Mouse (Mus musculus): ENCODE data around the gene Tm7sf3.

DNA sequence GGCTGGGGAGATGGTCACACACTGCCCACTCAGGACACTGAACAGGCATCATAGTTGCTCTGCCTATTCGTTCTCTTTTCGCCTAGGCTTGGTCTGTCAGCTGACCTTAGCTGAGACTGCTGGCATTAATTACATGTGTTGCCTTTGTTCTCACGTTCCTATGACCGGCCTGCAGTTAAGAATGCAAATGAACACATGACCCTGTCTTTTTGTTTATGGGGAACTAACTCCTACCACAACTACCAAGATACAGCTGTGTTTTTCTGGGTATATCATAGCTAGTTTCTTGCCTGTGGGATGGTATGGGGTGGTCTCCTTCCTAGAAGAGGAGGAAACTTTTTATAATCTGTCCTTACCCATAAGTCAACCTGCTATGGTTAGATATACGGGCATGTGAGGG, 46.2 kb upstream of the Tm7sf3 start:
- TF ChIP-seq CTCF (IDR thresholded peaks at IDR 0.05; ENCODE audit: low read depth) (no peak), EP300 (IDR thresholded peaks at IDR 0.05; ENCODE audit: low read depth) (no peak)
